In the genomic region with DNA sequence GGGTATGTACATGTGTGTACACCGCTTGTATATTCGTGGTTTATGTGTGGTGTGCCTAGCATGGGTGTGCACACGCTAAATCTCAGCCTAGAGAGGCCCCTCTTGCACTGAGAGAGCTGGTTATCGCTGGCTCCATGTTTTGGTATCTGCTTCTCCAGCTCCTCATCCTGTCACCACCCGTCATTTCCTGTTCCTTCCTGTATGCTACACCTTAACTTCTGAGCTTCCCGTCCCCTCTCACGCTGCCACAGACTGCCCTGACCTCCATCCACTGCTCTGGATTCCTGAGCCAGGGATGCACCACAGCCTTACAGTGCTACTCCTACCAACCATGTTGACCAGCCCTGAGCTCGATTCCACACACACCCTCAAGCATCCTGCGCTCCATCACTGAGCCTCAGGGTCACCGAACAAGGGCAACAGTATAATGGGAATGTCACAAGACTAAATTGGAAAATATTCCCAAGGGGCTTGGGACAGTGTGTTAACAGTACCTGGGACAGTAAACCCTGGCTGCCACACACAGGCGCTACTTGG, we compare ENCODE assay signal across 11 mouse cellular contexts. TPM values are rescaled to one million over a fixed set of nuclear protein-coding genes. Genes with fewer than 3 reads are reported as not detected.
A peak's percentile ranks its signal among the peaks of the same experiment; 100 is the strongest.
DNase-seq lines count a peak whose midpoint lies in the region; ATAC-seq and TF ChIP-seq lines count a peak whose summit lies in the region.
"Had no signal": no experiment of that assay in that cellular context is flagged by ENCODE, and none has a peak within 500 bp of the region (broad histone marks: within the 10 kb centered on the region; RNA-seq: fewer than 3 reads in every experiment).

No protein-coding gene starts in this region.

- H3K27ac ChIP-seq in heart, embryonic 12.5 days (ENCODE audit: poor library complexity, severe bottlenecking) = peak overlapping the region; percentile 70; the same call in 1 of the 2 replicates
- H3K27ac ChIP-seq in lung, postnatal 0 days (ENCODE audit: low read length) = peak overlapping the region; percentile 68
- H3K27ac ChIP-seq in embryonic facial prominence, embryonic 10.5 days (replicated peaks) = peak overlapping the region; percentile 52; the same call in 1 of the 2 replicates
- no peak overlapping the region for H3K27ac ChIP-seq in layer of hippocampus, adult 2 months
- H3K27ac ChIP-seq: limb, embryonic 13.5 days; midbrain, embryonic 12.5 days had no signal

- H3K9ac ChIP-seq in heart, embryonic 12.5 days = no peak overlapping the region
- no peak overlapping the region for H3K9ac ChIP-seq in lung, postnatal 0 days (replicated peaks; ENCODE audit: low read depth)
- H3K9ac ChIP-seq: limb, embryonic 13.5 days; midbrain, embryonic 12.5 days had no signal

- no peak for ATAC-seq in heart, embryonic 12.5 days (ENCODE audit: insufficient number of reproducible peaks, low FRiP score)
- 0 out of 2 replicates have a peak, but pooled peaks have one; percentile 3 for ATAC-seq in lung, postnatal 0 days
- peak; percentile 9; the same call in 1 of the 2 replicates for ATAC-seq in megakaryocyte progenitor cell, adult 5-6 weeks (replicated peaks; ENCODE audit: poor library complexity)

- 59% methylated on average over 11 of the region's 11 CpGs for WGBS in heart, embryonic 12.5 days
- 60% methylated on average over 11 of the region's 11 CpGs for WGBS in lung, postnatal 0 days
- WGBS in embryonic facial prominence, embryonic 10.5 days = 85% methylated on average over 11 of the region's 11 CpGs

- no peaks in the 10 kb centered on the region for H3K27me3 ChIP-seq in heart, embryonic 12.5 days (replicated peaks)
- no peaks in the 10 kb centered on the region for H3K27me3 ChIP-seq in lung, postnatal 0 days (replicated peaks; ENCODE audit: insufficient read depth, low read length)
- no peaks in the 10 kb centered on the region for H3K27me3 ChIP-seq in embryonic facial prominence, embryonic 10.5 days (replicated peaks; ENCODE audit: low read depth, poor library complexity, severe bottlenecking)
- H3K27me3 ChIP-seq: limb, embryonic 13.5 days had no signal

- intact Hi-C loops in heart, postnatal 25 days (cut with DNase I) = loop anchor here (5.0 kb wide), 1 partner anchor 39 kb away; a partner anchor contains a TSS

- TF ChIP-seq EP300 in lung, postnatal 0 days (IDR thresholded peaks at IDR 0.05) = peak; percentile 44; the same call in 1 of the 2 replicates

- no peak overlapping the region for H3K4me2 ChIP-seq in heart, embryonic 12.5 days
- H3K4me2 ChIP-seq in lung, postnatal 0 days (replicated peaks; ENCODE audit: low read depth, low read length) = no peak overlapping the region
- H3K4me2 ChIP-seq: limb, embryonic 13.5 days; midbrain, embryonic 12.5 days had no signal

- peaks cover 66% of the 10 kb centered on the region for H3K36me3 ChIP-seq in heart, embryonic 12.5 days
- peaks cover 28% of the 10 kb centered on the region for H3K36me3 ChIP-seq in lung, postnatal 0 days (ENCODE audit: insufficient read depth, low read length)
- peaks cover 63% of the 10 kb centered on the region for H3K36me3 ChIP-seq in embryonic facial prominence, embryonic 10.5 days (replicated peaks)

- H3K4me1 ChIP-seq in heart, embryonic 12.5 days (replicated peaks) = peaks cover 50% of the 10 kb centered on the region
- peaks cover 6% of the 10 kb centered on the region; the same call in 1 of the 2 replicates for H3K4me1 ChIP-seq in lung, postnatal 0 days (ENCODE audit: insufficient read depth, low read depth, low read length)
- H3K4me1 ChIP-seq in embryonic facial prominence, embryonic 10.5 days = peaks cover 73% of the 10 kb centered on the region

- no peak for DNase-seq in heart, postnatal 25 days (ENCODE audit: low spot score)
- DNase-seq in lung, postnatal 0 days (ENCODE audit: low spot score) = peak; percentile 45
- DNase-seq in lung, postnatal 4 days = no peak
- no peak for DNase-seq in embryonic facial prominence, embryonic 10.5 days (ENCODE audit: low spot score)
- DNase-seq in layer of hippocampus, adult 2 months (ENCODE audit: low spot score in 2 of 2) = no peak
- no peak for DNase-seq in adrenal gland, adult 8-10 months
- DNase-seq: cerebellum, adult 2 months had no signal

- no peaks in the 10 kb centered on the region; the same call in 1 of the 2 replicates for H3K9me3 ChIP-seq in heart, embryonic 12.5 days (replicated peaks)
- no peaks in the 10 kb centered on the region for H3K9me3 ChIP-seq in lung, postnatal 0 days (ENCODE audit: low read length)
- no peaks in the 10 kb centered on the region for H3K9me3 ChIP-seq in embryonic facial prominence, embryonic 10.5 days
- H3K9me3 ChIP-seq: limb, embryonic 13.5 days; midbrain, embryonic 12.5 days had no signal

- TF ChIP-seq CTCF in lung, postnatal 0 days (IDR thresholded peaks at IDR 0.05) = no peak
- no peak for TF ChIP-seq CTCF in layer of hippocampus, adult 2 months (conservative IDR thresholded peaks at IDR 0.05)

- H3K4me3 ChIP-seq in heart, embryonic 12.5 days = no peak overlapping the region
- no peak overlapping the region for H3K4me3 ChIP-seq in lung, postnatal 0 days (ENCODE audit: low read depth, low read length)
- no peak overlapping the region for H3K4me3 ChIP-seq in embryonic facial prominence, embryonic 10.5 days
- no peak overlapping the region for H3K4me3 ChIP-seq in layer of hippocampus, adult 2 months
- H3K4me3 ChIP-seq: limb, embryonic 13.5 days; midbrain, embryonic 12.5 days had no signal

RNA-seq across cellular contexts. Expression of a gene that starts 39.5 kb away (rescaled TPM):
- polyA plus RNA-seq in heart, embryonic 12.5 days (2016; fragmentation: Nextera tagmentation; extraction: Ambion mirVana) = 119 and 124 TPM in 2 replicates
- total RNA-seq in heart, postnatal 25 days (2021) = 10 to 100 TPM; 39.3 to 43.6 TPM
- 275 and 288 TPM in 2 replicates for polyA plus RNA-seq in lung, postnatal 0 days (2015; fragmentation: Nextera tagmentation; extraction: Ambion mirVana)
- 51.6 and 55.0 TPM in 2 replicates for polyA plus RNA-seq in embryonic facial prominence, embryonic 10.5 days (2016; fragmentation: Nextera tagmentation; extraction: Ambion mirVana)
- 43.8 and 45.3 TPM in 2 replicates for total RNA-seq in megakaryocyte progenitor cell, adult 5-6 weeks (2015)
- total RNA-seq in megakaryocyte progenitor cell, adult 5-6 weeks (2017) = 118 and 129 TPM in 2 replicates
- total RNA-seq in layer of hippocampus, adult 2 months (2021) = 10 to 100 TPM; 48.0 to 51.1 TPM
- 10 to 100 TPM; 18.8 to 34.8 (median 23.9) TPM for total RNA-seq in adrenal gland, adult 8-10 months (2022)
